Mouse (Mus musculus): ENCODE results near the gene Lrrc2. TPM values are rescaled to one million over a fixed set of nuclear protein-coding genes. Genes with fewer than 3 reads are reported as not detected.

Lrrc2 gene
- total and polyA plus RNA-seq, 3 experiments: 0.07 TPM; not detected in 2

- TF ChIP-seq GABPA (IDR thresholded peaks at IDR 0.05; ENCODE audit: low read depth, low read length): no peak
- TF ChIP-seq NRF1 (IDR thresholded peaks at IDR 0.05; ENCODE audit: insufficient read depth, low read depth, low read length, poor library complexity, severe bottlenecking): no peak
- TF ChIP-seq MAFK (IDR thresholded peaks at IDR 0.05; ENCODE audit: borderline replicate concordance, low read depth, low read length): no peak
- no peak for TF ChIP-seq ZC3H11A (IDR thresholded peaks at IDR 0.05; ENCODE audit: low read depth, low read length)
- no peak for TF ChIP-seq NELFE (IDR thresholded peaks at IDR 0.05; ENCODE audit: low read depth, low read length)
- no peak for TF ChIP-seq GATA1 (IDR thresholded peaks at IDR 0.05; ENCODE audit: low read depth, low read length)
- TF ChIP-seq ELF1 (IDR thresholded peaks at IDR 0.05; ENCODE audit: low read depth, low read length): no peak
- no peak for TF ChIP-seq E2F4 (IDR thresholded peaks at IDR 0.05; ENCODE audit: borderline replicate concordance, low read depth, low read length)
- no peak for TF ChIP-seq POLR2AphosphoS5 (IDR thresholded peaks at IDR 0.05; ENCODE audit: borderline replicate concordance, low read depth, low read length)
- no peaks in the 10 kb centered on the region for H3K79me2 ChIP-seq (ENCODE audit: control insufficient read depth, insufficient read depth, low read length, poor library complexity)
- H3K27ac ChIP-seq (ENCODE audit: control insufficient read depth, low read depth, low read length): no peak overlapping the region
- H3K36me3 ChIP-seq (ENCODE audit: control insufficient read depth in 1 of 2, insufficient read depth in 2 of 2, low read length in 2 of 2): peaks cover 0 to 2% of the 10 kb centered on the region in 2 experiments; a peak in 1 of 4 replicates
- H3K4me3 ChIP-seq (ENCODE audit: control insufficient read depth in 1 of 2, insufficient read depth in 1 of 2, low read depth in 2 of 2, low read length in 2 of 2): no peak overlapping the region
- H3K27me3 ChIP-seq (ENCODE audit: control insufficient read depth in 1 of 2, insufficient read depth in 2 of 2, low read length in 2 of 2): no peaks in the 10 kb centered on the region
- H3K9me3 ChIP-seq (replicated peaks; ENCODE audit: insufficient read depth, low read length): no peaks in the 10 kb centered on the region
- no peak for DNase-seq (ENCODE audit: low read depth, low spot score)
- no peak overlapping the region for H3K9ac ChIP-seq (ENCODE audit: control insufficient read depth, low read depth, low read length, poor library complexity, severe bottlenecking)
- H3K4me1 ChIP-seq (ENCODE audit: control insufficient read depth in 1 of 2, insufficient read depth in 2 of 2, low read length in 2 of 2): no peaks in the 10 kb centered on the region; a peak in 1 of 4 replicates
These were observed 3.5 kb downstream of the Lrrc2 start for GRCm38 (mm10) chr9:110954681-110955445.

GRCm38 (mm10) chr9:110955962-110956361, 4.6 kb downstream of the Lrrc2 start:
- TF ChIP-seq CHD2 (IDR thresholded peaks at IDR 0.05; ENCODE audit: low read length) (no peak), MYC (IDR thresholded peaks at IDR 0.05; ENCODE audit: low read depth, low read length) (no peak), MAFK (IDR thresholded peaks at IDR 0.05; ENCODE audit: borderline replicate concordance, low read depth, low read length) (no peak), CHD1 (IDR thresholded peaks at IDR 0.05; ENCODE audit: low read depth, low read length) (no peak), ZKSCAN1 (IDR thresholded peaks at IDR 0.05; ENCODE audit: low read depth, low read length) (no peak), ETS1 (IDR thresholded peaks at IDR 0.05; ENCODE audit: low read depth, low read length) (no peak), NELFE (IDR thresholded peaks at IDR 0.05; ENCODE audit: low read depth, low read length) (no peak)

More at GRCm38 (mm10) chr9:110955962-110956361, 4.6 kb downstream of the Lrrc2 start:
- Histone ChIP-seq H3K36me3 (ENCODE audit: control insufficient read depth in 1 of 2, insufficient read depth in 2 of 2, low read length in 2 of 2) (peaks cover 0 to 2% of the 10 kb centered on the region in 2 experiments; a peak in 1 of 4 replicates), H3K27ac (ENCODE audit: control insufficient read depth, low read depth, low read length) (no peak overlapping the region), H3K4me3 (ENCODE audit: control insufficient read depth in 1 of 2, insufficient read depth in 1 of 2, low read depth in 2 of 2, low read length in 2 of 2) (no peak overlapping the region), H3K9ac (ENCODE audit: control insufficient read depth, low read depth, low read length, poor library complexity, severe bottlenecking) (no peak overlapping the region), H3K9me3 (replicated peaks; ENCODE audit: insufficient read depth, low read length) (no peaks in the 10 kb centered on the region), H3K79me2 (ENCODE audit: control insufficient read depth, insufficient read depth, low read length, poor library complexity) (no peaks in the 10 kb centered on the region), H3K4me1 (ENCODE audit: control insufficient read depth in 1 of 2, insufficient read depth in 2 of 2, low read length in 2 of 2) (no peaks in the 10 kb centered on the region; a peak in 1 of 4 replicates), H3K27me3 (ENCODE audit: control insufficient read depth in 1 of 2, insufficient read depth in 2 of 2, low read length in 2 of 2) (no peaks in the 10 kb centered on the region)
- no peak for DNase-seq (ENCODE audit: low read depth, low spot score)

Data from MEL (cell line).